Mouse (Mus musculus) MEL (cell line): ENCODE data around the gene Gm20696. TPM values are rescaled to one million over a fixed set of nuclear protein-coding genes. Genes with fewer than 3 reads are reported as not detected.

Experiments used
- DNase-seq: peaks from one replicate; pipeline ENCODE4 v3.0.0; 2011; ENCODE audit warnings: low read depth, low spot score
- H3K27ac ChIP-seq: 2 replicates; pipeline ENCODE4 v1.5.1; 2012; ENCODE audit warnings: low read depth, mild to moderate bottlenecking, control low read depth, low read length, moderate library complexity; ENCODE audit not compliant: control insufficient read depth
- H3K27me3 ChIP-seq, 2 experiments: fragments of 150-350 bp in 1 of 2; sonication (generic) in 1 of 2; 2 replicates each; pipeline ENCODE4 v1.6.1; 2012; ENCODE audit warnings: low read length in 2 of 2, mild to moderate bottlenecking in 2 of 2, improper control_type of control experiment in 1 of 2, moderate library complexity in 1 of 2; ENCODE audit not compliant: insufficient read depth in 2 of 2, control insufficient read depth in 1 of 2
- H3K36me3 ChIP-seq, 2 experiments: 2 replicates each; pipeline ENCODE4 v1.6.1; 2012 to 2014; ENCODE audit warnings: low read length in 2 of 2, improper control_type of control experiment in 1 of 2, inconsistent platforms in 1 of 2, mild to moderate bottlenecking in 1 of 2; ENCODE audit not compliant: insufficient read depth in 2 of 2, control insufficient read depth in 1 of 2
- H3K4me1 ChIP-seq, 2 experiments: fragments of 150-350 bp in 1 of 2; sonication (generic) in 1 of 2; 2 replicates each; pipeline ENCODE4 v1.6.1; 2012; ENCODE audit warnings: low read length in 2 of 2, improper control_type of control experiment in 1 of 2, mild to moderate bottlenecking in 1 of 2; ENCODE audit not compliant: insufficient read depth in 2 of 2, control insufficient read depth in 1 of 2
- H3K4me3 ChIP-seq, 2 experiments: fragments of 150-350 bp in 1 of 2; sonication (generic) in 1 of 2; 2 replicates each; pipeline ENCODE4 v1.5.1; 2012; ENCODE audit warnings: low read depth in 2 of 2, low read length in 2 of 2, mild to moderate bottlenecking in 2 of 2, moderate library complexity in 2 of 2, control low read depth in 1 of 2, improper control_type of control experiment in 1 of 2; ENCODE audit not compliant: control insufficient read depth in 1 of 2, insufficient read depth in 1 of 2
- H3K79me2 ChIP-seq: 2 replicates; pipeline ENCODE4 v1.6.1; 2012; ENCODE audit warnings: mild to moderate bottlenecking, low read length, moderate library complexity; ENCODE audit not compliant: control insufficient read depth, poor library complexity, insufficient read depth
- H3K9ac ChIP-seq: 2 replicates; pipeline ENCODE4 v1.6.1; 2012; ENCODE audit warnings: low read depth, mild to moderate bottlenecking, control low read depth, low read length, moderate library complexity; ENCODE audit not compliant: control insufficient read depth, poor library complexity, severe bottlenecking
- H3K9me3 ChIP-seq: fragments of 150-350 bp; sonication (generic); replicated peaks from 2 replicates; pipeline ENCODE4 v1.6.1; 2012; ENCODE audit warnings: mild to moderate bottlenecking, low read length, improper control_type of control experiment, moderate library complexity; ENCODE audit not compliant: insufficient read depth
- BHLHE40 ChIP-seq: IDR thresholded peaks from 2 replicates; pipeline ENCODE4 v1.6.1; 2012; ENCODE audit warnings: low read depth, mild to moderate bottlenecking, inconsistent platforms, low read length, improper control_type of control experiment, borderline replicate concordance
- CHD2 ChIP-seq: IDR thresholded peaks from 2 replicates; pipeline ENCODE4 v1.6.1; 2011; ENCODE audit warnings: low read length, improper control_type of control experiment
- CTCF ChIP-seq, 3 experiments: IDR thresholded peaks in 2 of 3; conservative IDR thresholded peaks in 1 of 3; 2 replicates each; pipeline ENCODE4 v1.5.1; 2011 to 2012; ENCODE audit warnings: low read length in 3 of 3, low read depth in 2 of 3, mild to moderate bottlenecking in 2 of 3, improper control_type of control experiment in 1 of 3, inconsistent platforms in 1 of 3, mixed read lengths in 1 of 3, moderate library complexity in 1 of 3; ENCODE audit not compliant: control insufficient read depth in 1 of 3, insufficient read depth in 1 of 3, poor library complexity in 1 of 3, severe bottlenecking in 1 of 3
- ELF1 ChIP-seq: IDR thresholded peaks from 2 replicates; pipeline ENCODE4 v1.6.1; 2014; ENCODE audit warnings: low read depth, mild to moderate bottlenecking, inconsistent platforms, low read length, improper control_type of control experiment, moderate library complexity
- ETS1 ChIP-seq: IDR thresholded peaks from 2 replicates; pipeline ENCODE4 v1.6.1; 2012; ENCODE audit warnings: low read depth, mild to moderate bottlenecking, inconsistent platforms, low read length, improper control_type of control experiment, moderate library complexity
- GABPA ChIP-seq: IDR thresholded peaks from 2 replicates; pipeline ENCODE4 v1.6.1; 2012; ENCODE audit warnings: low read depth, mild to moderate bottlenecking, inconsistent platforms, low read length, improper control_type of control experiment, moderate library complexity
- HCFC1 ChIP-seq: IDR thresholded peaks from 2 replicates; pipeline ENCODE4 v1.6.1; 2012; ENCODE audit warnings: low read depth, mild to moderate bottlenecking, inconsistent platforms, low read length, improper control_type of control experiment, moderate library complexity
- JUND ChIP-seq: IDR thresholded peaks from 2 replicates; pipeline ENCODE4 v1.6.1; 2011; ENCODE audit warnings: low read depth, mild to moderate bottlenecking, improper control_type of control experiment, low read length
- MAFK ChIP-seq: IDR thresholded peaks from 2 replicates; pipeline ENCODE4 v1.6.1; 2011; ENCODE audit warnings: low read depth, mild to moderate bottlenecking, low read length, improper control_type of control experiment, borderline replicate concordance
- MAX ChIP-seq: IDR thresholded peaks from 2 replicates; pipeline ENCODE4 v1.6.1; 2011; ENCODE audit warnings: low read length, improper control_type of control experiment
- MAZ ChIP-seq: IDR thresholded peaks from 2 replicates; pipeline ENCODE4 v1.6.1; 2012; ENCODE audit warnings: low read depth, mild to moderate bottlenecking, inconsistent platforms, low read length, improper control_type of control experiment
- MXI1 ChIP-seq: IDR thresholded peaks from 2 replicates; pipeline ENCODE4 v1.6.1; 2011; ENCODE audit warnings: mild to moderate bottlenecking, low read depth, low read length, improper control_type of control experiment
- NELFE ChIP-seq: IDR thresholded peaks from 2 replicates; pipeline ENCODE4 v1.6.1; 2011; ENCODE audit warnings: low read depth, low read length, improper control_type of control experiment
- POLR2A ChIP-seq, 2 experiments: IDR thresholded peaks; 2 replicates each; pipeline ENCODE4 v1.6.1; 2011 to 2012; ENCODE audit warnings: low read length in 2 of 2, mild to moderate bottlenecking in 2 of 2, control low read depth in 1 of 2, improper control_type of control experiment in 1 of 2, low read depth in 1 of 2, moderate library complexity in 1 of 2; ENCODE audit not compliant: control insufficient read depth in 1 of 2, insufficient read depth in 1 of 2, poor library complexity in 1 of 2
- RCOR1 ChIP-seq: IDR thresholded peaks from 2 replicates; pipeline ENCODE4 v1.6.1; 2012; ENCODE audit warnings: low read depth, mild to moderate bottlenecking, inconsistent platforms, low read length, improper control_type of control experiment
- TAL1 ChIP-seq: IDR thresholded peaks from 2 replicates; pipeline ENCODE4 v1.6.1; 2012; ENCODE audit warnings: mild to moderate bottlenecking, inconsistent platforms, low read length, moderate library complexity, mixed read lengths
- TBP ChIP-seq: IDR thresholded peaks from 2 replicates; pipeline ENCODE4 v1.8.0; 2011; ENCODE audit warnings: low read depth, low read length, improper control_type of control experiment
- UBTF ChIP-seq: IDR thresholded peaks from 2 replicates; pipeline ENCODE4 v1.6.1; 2012; ENCODE audit warnings: low read depth, mild to moderate bottlenecking, inconsistent platforms, low read length, improper control_type of control experiment, moderate library complexity, borderline replicate concordance; ENCODE audit not compliant: insufficient read depth
- USF1 ChIP-seq: IDR thresholded peaks from 2 replicates; pipeline ENCODE4 v1.6.1; 2014; ENCODE audit warnings: low read depth, mild to moderate bottlenecking, inconsistent platforms, low read length, improper control_type of control experiment, moderate library complexity
- USF2 ChIP-seq, 2 experiments: IDR thresholded peaks; 2 replicates each; pipeline ENCODE4 v1.6.1; 2011 to 2012; ENCODE audit warnings: improper control_type of control experiment in 2 of 2, low read length in 2 of 2, borderline replicate concordance in 1 of 2, inconsistent platforms in 1 of 2, low read depth in 1 of 2, mild to moderate bottlenecking in 1 of 2; ENCODE audit not compliant: insufficient read depth in 1 of 2
- ZNF384 ChIP-seq: IDR thresholded peaks from 2 replicates; pipeline ENCODE4 v1.6.1; 2012; ENCODE audit warnings: low read depth, mild to moderate bottlenecking, inconsistent platforms, low read length, improper control_type of control experiment
- polyA plus RNA-seq, 2 experiments: library from polyadenylated mRNA; stranded (reverse) in 1 of 2; unstranded in 1 of 2; fragments of >175 nt in 1 of 2; fragments of >200 nt in 1 of 2; gene quantifications; 2 replicates each; pipeline versions ENCODE4 v1.2.1 to v1.2.4; 2012; ENCODE audit warnings: low replicate concordance in 2 of 2, low read depth in 1 of 2; ENCODE audit not compliant: insufficient read length in 2 of 2, insufficient read depth in 1 of 2, missing spikeins in 1 of 2
- total RNA-seq: library from RNA; depleted of rRNA; stranded (reverse); fragments of 300-350 nt; gene quantifications from 2 replicates; pipeline ENCODE4 v1.2.3, GENCODE M21; 2012

The Gm20696 gene
- total and polyA plus RNA-seq, 3 experiments, result 0.07 to 0.39 TPM; not detected in 1

DNA sequence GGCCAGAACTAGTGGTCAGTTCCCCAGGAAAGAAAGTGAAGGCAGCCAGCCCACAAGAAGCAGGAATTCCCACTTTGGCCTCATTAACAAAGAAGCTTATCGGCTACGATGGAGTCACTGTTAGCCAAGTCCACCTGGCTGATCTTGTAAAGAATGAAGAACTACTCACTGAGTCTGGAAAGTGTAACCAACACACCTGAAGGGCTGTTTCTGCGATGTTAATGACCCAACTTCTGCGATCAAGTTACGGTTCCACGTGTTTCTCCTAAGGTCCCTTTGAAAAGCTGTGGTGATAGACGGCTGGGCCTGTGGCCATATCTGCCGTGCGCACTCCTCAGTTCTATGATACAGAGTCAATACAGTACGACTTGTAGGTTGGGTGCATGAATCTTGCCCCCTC is 177.2 kb downstream of the Gm20696 start:
- no peaks in the 10 kb centered on the region for H3K79me2 ChIP-seq
- no peaks in the 10 kb centered on the region for H3K27me3 ChIP-seq
- peak overlapping the region; percentile 31; the same call in 1 of the 2 replicates for H3K27ac ChIP-seq
- H3K9me3 ChIP-seq, result no peaks in the 10 kb centered on the region
- DNase-seq, result no peak
- no peak overlapping the region for H3K4me3 ChIP-seq
- peaks cover 0 to 19% of the 10 kb centered on the region in 2 experiments; a peak in 2 of 4 replicates for H3K36me3 ChIP-seq
- no peak for TF ChIP-seq POLR2A (IDR thresholded peaks at IDR 0.05; ENCODE audit: control insufficient read depth in 1 of 2, insufficient read depth in 1 of 2, low read depth in 1 of 2, low read length in 2 of 2, poor library complexity in 1 of 2)
- H3K9ac ChIP-seq, result 0 out of 2 replicates have a peak overlapping the region, but pooled peaks have one; percentile 24
- H3K4me1 ChIP-seq, result peaks cover 8 to 13% of the 10 kb centered on the region in 2 experiments

DNA sequence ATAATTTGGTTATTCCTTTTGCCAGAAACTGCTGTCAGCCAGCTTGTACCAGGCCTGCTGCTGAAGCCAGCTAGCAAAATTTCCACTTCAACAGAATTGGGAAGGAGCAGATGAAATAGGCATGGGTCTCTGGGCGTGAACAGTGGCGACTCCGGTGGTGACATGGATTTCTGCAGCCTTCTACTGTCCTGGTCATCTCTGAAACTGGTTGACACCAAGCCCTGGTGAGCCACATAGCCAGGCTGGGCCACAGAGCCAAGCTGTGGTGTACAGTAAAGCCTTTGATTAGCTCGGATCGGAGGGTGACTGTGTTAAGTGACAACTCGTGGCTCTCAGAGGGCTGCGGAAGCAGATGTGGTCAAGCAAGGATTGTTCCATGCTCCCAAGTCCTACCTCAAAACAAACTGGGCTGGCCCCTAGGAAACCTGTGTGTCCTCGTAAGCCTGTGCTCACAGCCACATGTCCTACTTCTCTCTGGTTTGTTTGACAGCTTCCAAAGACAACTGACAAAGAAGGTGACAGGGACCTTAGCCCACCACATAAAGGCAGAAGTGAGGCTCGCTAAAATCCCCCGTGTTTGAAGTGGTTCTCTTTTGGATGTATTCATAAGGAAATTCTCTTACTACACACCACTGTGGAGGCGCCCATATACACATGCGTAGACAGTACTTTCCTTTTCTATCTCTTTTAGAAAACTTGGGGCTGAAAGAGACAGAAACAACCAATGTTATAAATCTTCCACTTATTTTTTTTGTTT is 180.5 kb downstream of the Gm20696 start:
- no peaks in the 10 kb centered on the region for H3K27me3 ChIP-seq
- H3K36me3 ChIP-seq, result peaks cover 0 to 10% of the 10 kb centered on the region in 2 experiments; a peak in 2 of 4 replicates
- no peak overlapping the region for H3K27ac ChIP-seq
- no peaks in the 10 kb centered on the region for H3K79me2 ChIP-seq
- H3K9me3 ChIP-seq, result no peaks in the 10 kb centered on the region
- TF ChIP-seq CHD2 (no peak), RCOR1 (no peak), BHLHE40 (no peak), ETS1 (no peak), JUND (no peak), HCFC1 (no peak), NELFE (no peak), UBTF (no peak), USF2 (IDR thresholded peaks at IDR 0.05; ENCODE audit: borderline replicate concordance in 1 of 2, insufficient read depth in 1 of 2, low read depth in 1 of 2, low read length in 2 of 2) (no peak), MAX (no peak), MAZ (no peak), GABPA (no peak), MAFK (no peak), ZNF384 (no peak), CTCF (IDR thresholded peaks at IDR 0.05 in 2 of 3, conservative IDR thresholded peaks at IDR 0.05 in 1 of 3; ENCODE audit: control insufficient read depth in 1 of 3, insufficient read depth in 1 of 3, low read depth in 2 of 3, low read length in 3 of 3, poor library complexity in 1 of 3, severe bottlenecking in 1 of 3) (no peak), TBP (no peak), MXI1 (no peak), USF1 (no peak), ELF1 (no peak), TAL1 (no peak)
- DNase-seq, result no peak
- peaks cover 0 to 13% of the 10 kb centered on the region in 2 experiments; a peak in 2 of 4 replicates for H3K4me1 ChIP-seq
- H3K4me3 ChIP-seq, result no peak overlapping the region
- H3K9ac ChIP-seq, result no peak overlapping the region
